16 mouse cellular contexts compared by ENCODE assay signal in the genomic region with DNA sequence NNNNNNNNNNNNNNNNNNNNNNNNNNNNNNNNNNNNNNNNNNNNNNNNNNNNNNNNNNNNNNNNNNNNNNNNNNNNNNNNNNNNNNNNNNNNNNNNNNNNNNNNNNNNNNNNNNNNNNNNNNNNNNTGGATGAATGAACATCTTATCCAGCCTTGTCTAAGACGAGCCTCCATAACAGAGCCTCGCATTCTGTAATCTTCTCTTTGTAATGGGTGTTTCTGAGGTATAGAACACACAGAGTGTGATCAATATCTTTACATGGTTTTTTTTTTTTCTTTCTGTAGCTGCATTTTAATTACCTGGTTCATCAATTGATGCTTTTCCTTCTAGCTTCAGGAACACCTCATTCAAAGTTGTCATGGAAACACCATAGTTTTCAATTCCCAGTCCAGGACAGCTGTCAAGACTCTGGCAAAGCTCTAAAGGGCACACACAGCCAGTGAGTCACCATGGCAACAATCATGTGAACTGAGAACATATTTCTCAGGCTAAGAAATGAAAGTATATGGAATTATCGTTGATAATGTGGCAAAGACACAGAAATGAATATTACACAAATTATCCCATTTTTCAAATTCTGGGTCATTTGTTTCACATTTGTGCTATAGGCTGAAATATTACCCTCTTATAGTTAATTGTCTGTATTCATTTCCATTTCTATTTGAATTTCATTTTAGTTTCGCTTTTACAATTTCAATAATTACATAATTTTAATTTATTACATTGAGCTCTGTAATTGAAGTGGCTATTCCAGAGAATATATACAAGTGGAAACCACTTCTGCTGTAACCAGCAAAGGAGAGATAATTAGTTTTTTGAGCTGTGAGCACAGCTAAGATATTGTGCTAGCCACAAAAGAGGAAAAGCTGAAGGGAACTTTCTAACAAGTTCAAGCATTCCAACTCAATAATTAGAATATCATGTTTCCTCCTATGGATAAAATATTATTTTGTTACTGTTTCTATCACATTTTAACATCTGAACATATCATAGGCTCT. TPM values are rescaled to one million over a fixed set of nuclear protein-coding genes. Genes with fewer than 3 reads are reported as not detected.
DNase-seq lines count a peak whose midpoint lies in the region; ATAC-seq and TF ChIP-seq lines count a peak whose summit lies in the region.
"Had no signal": no experiment of that assay in that cellular context is flagged by ENCODE, and none has a peak within 500 bp of the region (broad histone marks: within the 10 kb centered on the region; RNA-seq: fewer than 3 reads in every experiment).

No protein-coding gene starts in this region.

- H3K9ac ChIP-seq in forebrain, postnatal 0 days: no peak overlapping the region
- no peak overlapping the region for H3K9ac ChIP-seq in midbrain, postnatal 0 days (replicated peaks; ENCODE audit: low read length, poor library complexity, severe bottlenecking)
- H3K9ac ChIP-seq: liver, embryonic 12.5 days; neural tube, embryonic 13.5 days had no signal

- DNase-seq in layer of hippocampus, adult 2 months (ENCODE audit: low spot score in 2 of 2): peak in 1 of 2 experiments; percentile 58
- DNase-seq in layer of hippocampus, postnatal 25 days (ENCODE audit: extremely low spot score in 1 of 2, low spot score in 1 of 2): no peak
- peak; percentile 93 for DNase-seq in brain, embryonic 14.5 days (ENCODE audit: low read depth)
- DNase-seq in forebrain, postnatal 0 days: peak; percentile 81
- peak; percentile 83 for DNase-seq in midbrain, postnatal 0 days (ENCODE audit: low spot score)
- no peak for DNase-seq in gastrocnemius, postnatal 14 days
- DNase-seq in lung, postnatal 25 days (ENCODE audit: low spot score): no peak
- DNase-seq in natural killer cell, adult 2 months (ENCODE audit: low spot score in 2 of 2): no peak
- DNase-seq: adrenal gland, postnatal 25 days; cerebellum, adult 9-10 months; heart, postnatal 14 days; kidney, adult 9 months had no signal

- no peaks in the 10 kb centered on the region for H3K36me3 ChIP-seq in forebrain, postnatal 0 days (ENCODE audit: insufficient read depth)
- H3K36me3 ChIP-seq in midbrain, postnatal 0 days (ENCODE audit: insufficient read depth, low read length): no peaks in the 10 kb centered on the region
- H3K36me3 ChIP-seq: neural tube, embryonic 13.5 days had no signal

- H3K9me3 ChIP-seq in forebrain, postnatal 0 days (ENCODE audit: low read length): no peaks in the 10 kb centered on the region
- H3K9me3 ChIP-seq in midbrain, postnatal 0 days (ENCODE audit: low read length): no peaks in the 10 kb centered on the region
- H3K9me3 ChIP-seq: liver, embryonic 12.5 days; neural tube, embryonic 13.5 days had no signal

- 0 out of 2 replicates have a peak overlapping the region, but pooled peaks have one; percentile 19 for H3K27ac ChIP-seq in layer of hippocampus, adult 2 months
- no peak overlapping the region for H3K27ac ChIP-seq in forebrain, postnatal 0 days (ENCODE audit: low read depth, low read length)
- peak overlapping the region; percentile 59; the same call in 1 of the 2 replicates for H3K27ac ChIP-seq in midbrain, postnatal 0 days (ENCODE audit: low read depth, low read length)
- H3K27ac ChIP-seq: liver, embryonic 12.5 days; neural tube, embryonic 13.5 days; stomach, postnatal 0 days had no signal

- WGBS in forebrain, postnatal 0 days: 17% methylated on average over 4 of the region's 4 CpGs
- WGBS in midbrain, postnatal 0 days: 34% methylated on average over 4 of the region's 4 CpGs

- intact Hi-C loops in gastrocnemius, postnatal 14 days (cut with DNase I; ENCODE audit: low total_unique reads): no loop called here

- H3K4me1 ChIP-seq in forebrain, postnatal 0 days (ENCODE audit: insufficient read depth): no peaks in the 10 kb centered on the region
- no peaks in the 10 kb centered on the region; the same call in 1 of the 2 replicates for H3K4me1 ChIP-seq in midbrain, postnatal 0 days (ENCODE audit: insufficient read depth, low read length)
- H3K4me1 ChIP-seq: liver, embryonic 12.5 days had no signal

- no peaks in the 10 kb centered on the region for H3K27me3 ChIP-seq in forebrain, postnatal 0 days (ENCODE audit: insufficient read depth, low read length)
- no peaks in the 10 kb centered on the region for H3K27me3 ChIP-seq in midbrain, postnatal 0 days (ENCODE audit: insufficient read depth, low read length)
- H3K27me3 ChIP-seq: liver, embryonic 12.5 days; neural tube, embryonic 13.5 days had no signal

- no peak overlapping the region for H3K4me2 ChIP-seq in forebrain, postnatal 0 days (ENCODE audit: low read depth)
- peak overlapping the region; percentile 12; the same call in 1 of the 2 replicates for H3K4me2 ChIP-seq in midbrain, postnatal 0 days (ENCODE audit: low read depth, low read length, poor library complexity, severe bottlenecking)
- H3K4me2 ChIP-seq: liver, embryonic 12.5 days; neural tube, embryonic 13.5 days had no signal

- no peak for TF ChIP-seq CTCF in layer of hippocampus, adult 2 months (conservative IDR thresholded peaks at IDR 0.05)
- TF ChIP-seq CTCF in brain, embryonic 14.5 days (IDR thresholded peaks at IDR 0.05; ENCODE audit: borderline replicate concordance, extremely low read depth, insufficient read depth, insufficient read length): no peak
- TF ChIP-seq CTCF in forebrain, postnatal 0 days (IDR thresholded peaks at IDR 0.05; ENCODE audit: low read depth): no peak
- no peak for TF ChIP-seq CTCF in midbrain, postnatal 0 days (IDR thresholded peaks at IDR 0.05)

- TF ChIP-seq POLR2A in brain, embryonic 14.5 days (IDR thresholded peaks at IDR 0.05; ENCODE audit: borderline replicate concordance, extremely low read depth, insufficient read depth, insufficient read length, poor library complexity, severe bottlenecking): no peak

- no peak overlapping the region for H3K4me3 ChIP-seq in layer of hippocampus, adult 2 months
- H3K4me3 ChIP-seq in forebrain, postnatal 0 days (ENCODE audit: low read depth, low read length): no peak overlapping the region
- H3K4me3 ChIP-seq in midbrain, postnatal 0 days (ENCODE audit: low read depth, low read length): no peak overlapping the region
- H3K4me3 ChIP-seq: liver, embryonic 12.5 days; neural tube, embryonic 13.5 days had no signal

- ATAC-seq in forebrain, postnatal 0 days: peak; percentile 89
- ATAC-seq in midbrain, postnatal 0 days (ENCODE audit: low FRiP score): peak; percentile 85; the same call in 1 of the 2 replicates
- ATAC-seq: CD4-positive, CD25-positive, alpha-beta regulatory T cell, adult 4 months; liver, embryonic 12.5 days had no signal

RNA-seq across cellular contexts. Expression of a gene that starts 33.9 kb away (rescaled TPM):
- 10 to 100 TPM; 11.2 to 11.9 TPM for total RNA-seq in layer of hippocampus, adult 2 months (2021)
- total RNA-seq in layer of hippocampus, postnatal 25 days (2021): 10 to 100 TPM in 1 of 2 experiments, 1 to 10 TPM in 1; 9.1 to 11.1 TPM
- 1.9 and 2.6 TPM in 2 replicates for polyA plus RNA-seq in brain, embryonic 14.5 days (2012; rRNA removed)
- total RNA-seq in forebrain, postnatal 0 days (2014; rRNA removed): 3.1 and 5.0 TPM in 2 replicates
- polyA plus RNA-seq in forebrain, postnatal 0 days (2015; fragmentation: Nextera tagmentation; extraction: Ambion mirVana): 0.45 and 0.88 TPM in 2 replicates
- total RNA-seq in midbrain, postnatal 0 days (2014; rRNA removed): 5.4 and 6.1 TPM in 2 replicates
- polyA plus RNA-seq in midbrain, postnatal 0 days (2015; fragmentation: Nextera tagmentation; extraction: Ambion mirVana): 1.3 TPM in 2 replicates
- 10 to 100 TPM in 1 of 2 experiments, 1 to 10 TPM in 1; 8.3 to 10.1 TPM for total RNA-seq in gastrocnemius, postnatal 14 days (2021)

Comparison
In these comparisons a context has a peak if more than half of its experiments do, and no peak if none do; other contexts are left out.
1. DNase-seq: peak in brain, embryonic 14.5 days (single experiment), forebrain, postnatal 0 days (single experiment) and midbrain, postnatal 0 days (single experiment); none in layer of hippocampus, postnatal 25 days (0 of 2), gastrocnemius, postnatal 14 days (single experiment), lung, postnatal 25 days (single experiment) and natural killer cell, adult 2 months (0 of 2).